Mouse (Mus musculus) erythroblast, adult 5-6 weeks (primary cell): ENCODE results near the gene Nek10. TPM values are rescaled to one million over a fixed set of nuclear protein-coding genes. Genes with fewer than 3 reads are reported as not detected.
"Not testable (repeated sequence)": the region's sequence is repeated elsewhere in the genome, so short reads cannot be mapped to it uniquely, and the experiment has no call there.

Experiments
- ATAC-seq: replicated peaks from 2 replicates; pipeline ENCODE4 v1.8.0; 2016; ENCODE audit warnings: moderate number of reproducible peaks, mild to moderate bottlenecking, moderate TSS enrichment, inconsistent platforms; ENCODE audit not compliant: poor library complexity, low FRiP score, severe bottlenecking
- total RNA-seq, 2 experiments: library from RNA; stranded (forward) in 1 of 2; stranded (reverse) in 1 of 2; fragments of 150-400 nt in 1 of 2; fragments of 200-764, 138-1000 nt in 1 of 2; gene quantifications; 2 replicates each; pipeline versions ENCODE4 v1.2.3 to v1.2.4; 2015 to 2017; ENCODE audit warnings: low replicate concordance in 2 of 2

The Nek10 gene
- total RNA-seq (2015; ENCODE audit: low replicate concordance) (not detected in 2 replicates), total RNA-seq (2017; ENCODE audit: low replicate concordance) (0.43 TPM in 1 of 2 replicates, not detected in the other)

- not testable (repeated sequence) for ATAC-seq
Observed at GRCm38 (mm10) chr14:14803115-14803514, at the start of gene Nek10. Gene Nek10 (plus strand): TSS chr14:14803415.

- ATAC-seq, result no peak
Observed at GRCm38 (mm10) chr14:14781169-14781568, 22.0 kb upstream of the Nek10 start.

- ATAC-seq, result no peak
Observed at GRCm38 (mm10) chr14:14784223-14784622, 19.0 kb upstream of the Nek10 start.

- no peak for ATAC-seq
Observed at GRCm38 (mm10) chr14:14786979-14787378, 16.2 kb upstream of the Nek10 start.

- ATAC-seq, result no peak
Observed at GRCm38 (mm10) chr14:14789840-14790470, 13.3 kb upstream of the Nek10 start.

- ATAC-seq, result no peak
Observed at GRCm38 (mm10) chr14:14799861-14800260, 3.4 kb upstream of the Nek10 start.

GRCm38 (mm10) chr14:14800332-14800731 lies 2.9 kb upstream of the Nek10 start:
- no peak for ATAC-seq

GRCm38 (mm10) chr14:14800810-14801209 lies 2.4 kb upstream of the Nek10 start:
- ATAC-seq, result no peak

GRCm38 (mm10) chr14:14803921-14804517 lies 804 bp downstream of the Nek10 start:
- ATAC-seq, result no peak

- ATAC-seq, result no peak
Observed at GRCm38 (mm10) chr14:14804518-14805212, 1.4 kb downstream of the Nek10 start.

- ATAC-seq, result no peak
Observed at GRCm38 (mm10) chr14:14832520-14833240, 29.5 kb downstream of the Nek10 start.

GRCm38 (mm10) chr14:14833498-14833897 lies 30.3 kb downstream of the Nek10 start:
- no peak for ATAC-seq

- no peak for ATAC-seq
Observed at GRCm38 (mm10) chr14:14834266-14834665, 31.1 kb downstream of the Nek10 start.

- ATAC-seq, result no peak
Observed at GRCm38 (mm10) chr14:14837627-14838026, 34.4 kb downstream of the Nek10 start.

- no peak for ATAC-seq
Observed at GRCm38 (mm10) chr14:14838109-14838508, 34.9 kb downstream of the Nek10 start.

- ATAC-seq, result no peak
Observed at GRCm38 (mm10) chr14:14842734-14843530, 39.7 kb downstream of the Nek10 start.

- ATAC-seq, result no peak
Observed at GRCm38 (mm10) chr14:14852838-14853237, 49.6 kb downstream of the Nek10 start.

- ATAC-seq, result no peak
Observed at GRCm38 (mm10) chr14:14860331-14860730, 57.1 kb downstream of the Nek10 start.

- no peak; the same call in 1 of the 2 replicates for ATAC-seq
Observed at GRCm38 (mm10) chr14:14863690-14864356, 60.6 kb downstream of the Nek10 start.
